Mouse (Mus musculus) spleen, postnatal 10 days (tissue): ENCODE results near the gene Cfap45.

Source experiments
- DNase-seq, 2 experiments: peaks; one replicate each; pipeline ENCODE4 v3.0.0; 2021 to 2022; ENCODE audit warnings: low spot score in 2 of 2

The Cfap45 gene

DNA sequence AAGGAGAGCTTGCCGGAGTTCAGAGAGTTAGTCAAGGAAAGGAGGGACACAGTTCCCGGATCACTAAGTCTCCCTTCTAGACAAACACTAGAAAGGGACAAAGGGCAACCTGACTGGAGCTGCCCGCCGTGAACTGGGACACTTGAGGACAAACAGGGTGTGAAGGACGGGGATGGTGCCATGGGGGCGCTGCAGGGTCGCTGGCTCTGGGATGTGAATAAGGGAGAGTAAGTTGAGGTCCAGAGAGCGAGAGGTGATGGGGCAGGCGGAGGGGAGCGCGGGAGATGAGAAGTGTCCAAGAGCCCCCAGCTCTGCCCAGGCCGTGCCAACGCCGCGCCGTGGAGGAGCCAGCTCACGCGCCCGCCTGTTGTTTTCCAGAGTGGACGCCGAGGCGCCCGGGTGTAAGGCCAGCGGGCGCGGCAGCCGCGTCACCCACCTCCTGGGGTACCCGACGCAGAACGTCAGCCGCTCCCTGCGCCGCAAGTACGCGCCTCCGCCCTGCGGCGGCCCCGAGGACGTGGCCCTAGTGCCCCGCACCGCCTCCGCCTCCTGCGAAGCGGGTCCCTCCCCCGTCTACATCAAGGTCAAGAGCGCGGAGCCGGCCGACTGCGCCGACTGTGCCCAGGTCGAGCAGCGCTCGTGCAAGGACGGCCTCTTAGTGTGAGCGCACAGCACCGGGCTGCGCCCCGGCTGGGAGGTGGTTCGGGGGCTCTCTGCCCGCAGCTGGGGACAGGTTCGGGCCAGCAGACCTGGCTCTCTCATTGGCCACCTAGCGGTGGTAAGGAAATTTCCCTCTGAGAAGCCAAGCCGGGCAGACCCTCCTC is 42.3 kb downstream of the Cfap45 start:
- DNase-seq: peak; percentile 49 to 58

DNA sequence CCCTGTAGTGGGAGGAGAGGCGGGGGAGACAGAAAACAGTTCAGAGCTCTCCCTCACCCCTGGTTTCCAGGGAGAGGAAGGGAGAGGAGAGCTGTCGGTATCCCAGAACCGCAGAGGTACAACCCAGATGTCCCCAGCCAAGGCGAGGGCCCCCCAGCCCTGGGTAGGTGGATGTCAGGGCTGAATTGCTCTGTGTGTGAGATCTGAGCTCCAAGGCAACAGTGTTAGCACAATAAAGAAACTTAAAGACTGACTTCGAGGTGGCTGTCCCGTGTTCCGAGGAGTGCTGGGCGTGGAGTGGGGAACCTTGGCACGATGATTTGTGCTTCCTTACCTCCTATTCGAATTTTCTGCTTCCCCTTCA is 42.8 kb downstream of the Cfap45 start:
- DNase-seq: no peak

DNA sequence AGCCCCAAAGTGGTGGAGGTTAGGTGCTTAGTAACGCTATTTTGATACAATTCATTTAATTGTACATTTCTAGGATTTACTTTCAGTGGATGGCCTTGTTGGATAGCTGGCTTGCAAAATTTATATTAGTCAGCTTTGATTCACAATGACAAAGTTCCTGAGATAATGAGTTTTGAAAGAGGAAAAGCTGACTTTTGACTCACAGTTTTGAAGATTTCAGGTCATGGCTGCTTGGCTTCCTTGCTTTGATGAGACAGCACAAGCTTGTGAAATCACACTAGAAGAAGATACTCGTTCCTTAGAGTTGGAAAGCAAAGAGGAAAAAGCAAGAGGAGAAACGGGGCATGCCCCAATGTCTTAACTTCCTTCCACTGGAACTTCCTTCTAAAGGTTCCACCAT is 45.5 kb downstream of the Cfap45 start:
- DNase-seq: no peak

DNA sequence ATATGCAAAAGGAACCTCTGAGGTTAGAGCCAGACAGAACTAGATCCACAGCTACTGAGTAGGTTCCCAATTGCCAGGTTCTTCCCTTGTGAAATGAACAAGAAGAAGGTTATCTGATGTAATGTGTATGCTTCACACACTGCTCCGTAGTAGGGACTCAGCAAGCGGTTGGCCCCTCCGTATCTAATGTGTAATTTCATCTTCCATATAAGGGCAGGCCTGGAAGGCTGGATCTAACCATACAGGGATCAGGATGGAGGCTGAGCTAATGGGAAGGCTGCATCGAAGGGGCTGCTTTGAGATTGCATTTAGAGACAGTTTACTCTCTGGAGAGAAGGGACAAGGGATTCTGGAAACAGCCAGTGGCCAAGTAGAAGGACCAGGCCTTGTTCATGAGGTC is 47.2 kb downstream of the Cfap45 start:
- no peak for DNase-seq

DNA sequence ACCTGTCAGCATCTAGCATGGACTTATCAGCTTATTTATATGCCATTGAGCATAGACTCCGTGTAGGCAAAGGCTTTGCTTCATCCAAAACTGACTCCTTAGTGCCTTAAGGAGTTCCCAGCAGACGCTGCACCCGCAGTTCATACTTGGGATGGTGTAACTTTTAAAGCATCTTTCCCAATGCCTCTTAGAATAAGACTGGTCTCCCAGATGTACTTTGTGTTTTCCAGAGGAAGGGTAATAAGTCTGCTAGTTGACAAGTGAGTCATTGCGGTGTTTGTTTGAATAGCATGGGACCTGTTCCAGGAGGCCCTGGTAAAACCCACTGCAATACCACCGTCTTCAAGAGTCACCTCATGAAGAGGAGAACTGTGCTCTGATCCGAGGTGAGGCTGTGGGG is 59.5 kb downstream of the Cfap45 start:
- no peak for DNase-seq

DNA sequence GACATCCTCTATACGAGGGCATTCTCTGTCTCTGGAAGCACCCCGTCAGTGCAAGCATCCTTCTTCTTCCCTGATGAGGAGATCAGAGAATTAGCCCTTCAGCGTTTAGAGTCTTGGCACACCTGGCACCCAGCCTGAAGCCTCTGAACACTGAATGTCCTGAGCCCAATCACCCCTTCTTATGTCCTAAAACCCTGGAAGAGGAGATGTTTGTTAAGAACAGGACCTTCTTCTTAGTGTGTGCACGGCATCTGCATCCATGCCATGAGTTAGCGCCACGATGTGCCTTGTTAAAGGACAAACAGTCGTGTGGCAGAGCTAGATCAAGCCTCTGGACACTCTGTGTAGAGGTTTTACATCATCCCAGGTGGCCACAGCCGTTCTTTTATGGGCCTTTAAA is 61.8 kb downstream of the Cfap45 start:
- no peak for DNase-seq

DNA sequence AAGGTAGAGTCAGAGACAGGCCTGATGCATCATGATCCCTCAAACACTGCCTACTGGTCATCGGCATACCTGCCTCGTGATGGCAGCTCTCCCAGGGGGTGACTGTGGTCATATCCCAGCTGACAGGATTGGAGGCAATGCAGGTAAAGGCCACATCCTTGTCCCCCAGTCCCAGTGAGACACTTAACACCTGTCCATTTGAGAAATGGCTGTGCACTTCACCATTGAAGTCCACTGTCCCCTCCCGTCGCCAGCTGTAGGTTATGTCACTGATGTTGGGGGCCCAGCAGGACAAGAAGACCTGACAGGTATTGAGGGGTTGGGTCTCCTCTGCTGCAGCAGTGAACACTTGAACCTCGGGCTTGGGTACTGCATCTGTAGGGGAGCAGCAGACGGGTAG is 63.7 kb downstream of the Cfap45 start:
- DNase-seq: no peak

DNA sequence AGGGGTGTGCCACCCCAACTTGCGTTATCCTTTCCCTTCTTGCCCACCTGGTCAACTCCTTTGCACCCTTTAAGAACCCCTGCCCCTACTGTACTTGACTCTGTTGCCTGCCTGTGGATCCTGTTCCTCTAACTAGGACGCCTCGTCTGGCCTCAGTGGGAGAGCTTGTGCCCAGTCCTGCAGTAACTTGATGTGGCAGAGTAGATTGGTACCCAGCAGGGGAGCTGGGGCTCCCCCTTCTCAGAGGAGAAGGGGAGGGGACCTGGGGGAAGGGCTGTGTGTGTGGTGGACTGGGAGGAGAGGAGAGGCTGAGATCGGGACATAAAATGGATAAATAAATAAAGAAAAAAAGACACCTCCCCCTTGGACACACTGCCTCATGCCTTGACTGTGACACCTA is 64.4 kb downstream of the Cfap45 start:
- no peak for DNase-seq

DNA sequence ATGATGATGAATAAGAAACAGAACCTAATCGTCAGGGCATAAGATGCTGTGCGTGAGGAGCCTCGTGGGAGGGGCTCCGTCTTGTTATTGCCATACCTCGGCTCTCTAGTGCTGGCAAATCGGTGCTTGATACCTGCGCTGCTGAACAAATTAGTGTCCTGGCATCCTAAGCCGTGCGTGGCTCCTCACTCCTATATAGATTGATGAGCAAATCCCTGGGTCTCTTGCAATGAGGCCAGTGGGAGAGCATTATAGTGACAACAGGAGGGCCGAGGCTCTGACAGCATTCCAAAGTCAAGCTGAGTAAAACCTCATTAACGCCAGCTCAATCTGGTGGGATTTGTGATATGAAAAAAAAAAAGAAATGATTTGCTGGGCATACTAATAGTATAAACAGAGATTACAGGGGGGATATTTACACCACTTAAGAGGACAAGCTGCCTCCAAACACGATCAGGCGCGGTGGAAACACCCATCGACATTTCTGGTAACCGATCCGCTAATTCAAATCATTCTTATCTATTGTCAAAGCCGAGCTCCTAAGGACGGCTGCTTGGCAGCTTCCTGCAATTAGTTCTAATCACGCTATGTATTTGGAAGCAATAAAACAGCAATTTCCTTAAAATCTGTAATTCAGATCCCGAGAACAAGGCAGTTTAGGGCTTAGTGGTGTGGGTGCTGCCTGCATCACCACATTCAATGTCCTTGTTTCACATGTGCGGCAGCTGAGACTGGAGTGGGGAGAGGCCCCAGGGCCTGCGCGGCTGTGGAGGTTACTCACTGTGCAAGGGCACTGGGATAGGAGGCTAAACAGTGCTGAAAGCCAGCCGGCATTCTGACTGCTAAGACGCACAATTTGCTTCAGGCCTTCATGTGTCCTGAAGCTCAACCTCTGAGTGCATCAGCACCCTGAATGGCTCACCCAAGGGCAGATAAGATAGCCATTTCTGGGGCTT is 65.3 kb downstream of the Cfap45 start:
- DNase-seq: no peak

DNA sequence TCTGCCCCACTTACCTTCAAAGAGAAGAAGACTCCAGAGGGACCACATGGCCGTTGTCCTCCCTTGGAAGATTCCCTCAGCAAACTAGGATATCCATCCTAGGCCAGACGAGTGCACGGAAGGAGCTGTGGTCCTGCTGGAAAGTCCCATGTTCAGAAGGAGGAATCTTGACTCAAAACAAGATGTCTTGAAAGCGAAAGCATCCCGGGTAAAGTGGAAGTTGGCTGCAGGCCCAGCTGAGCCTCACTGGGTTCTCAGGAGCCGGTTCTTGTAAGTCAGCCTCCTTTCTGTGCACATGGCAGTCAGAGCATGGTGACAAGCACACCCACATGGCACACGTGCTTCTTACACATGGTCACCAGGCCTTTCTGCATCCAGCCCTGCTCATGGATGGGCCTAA is 69.8 kb downstream of the Cfap45 start, which contains the start of gene Slamf8:
Slamf8 (minus strand) TSS at position 184 of the 400 bp plus-strand sequence.
- DNase-seq: peak in 1 of 2 experiments; percentile 30

DNA sequence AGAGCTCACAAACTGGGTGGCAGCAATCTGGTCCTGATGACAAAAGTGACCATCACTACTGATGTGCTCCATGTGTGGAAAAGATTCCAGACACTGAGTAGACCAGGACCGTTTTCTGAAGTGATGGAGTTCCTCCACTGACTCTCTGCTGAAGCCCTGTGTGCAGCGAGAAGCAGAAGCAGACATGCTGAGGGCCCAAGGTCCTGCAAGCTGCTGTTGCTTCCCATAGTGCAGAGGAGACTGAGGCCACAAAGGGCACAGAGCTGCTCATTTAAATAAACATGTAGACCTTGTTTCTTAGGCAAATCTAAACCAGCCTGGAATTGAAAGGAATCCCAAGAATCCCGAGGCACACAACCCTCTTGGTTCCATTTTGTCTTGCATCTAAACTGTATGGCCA is 72.7 kb downstream of the Cfap45 start:
- no peak for DNase-seq

DNA sequence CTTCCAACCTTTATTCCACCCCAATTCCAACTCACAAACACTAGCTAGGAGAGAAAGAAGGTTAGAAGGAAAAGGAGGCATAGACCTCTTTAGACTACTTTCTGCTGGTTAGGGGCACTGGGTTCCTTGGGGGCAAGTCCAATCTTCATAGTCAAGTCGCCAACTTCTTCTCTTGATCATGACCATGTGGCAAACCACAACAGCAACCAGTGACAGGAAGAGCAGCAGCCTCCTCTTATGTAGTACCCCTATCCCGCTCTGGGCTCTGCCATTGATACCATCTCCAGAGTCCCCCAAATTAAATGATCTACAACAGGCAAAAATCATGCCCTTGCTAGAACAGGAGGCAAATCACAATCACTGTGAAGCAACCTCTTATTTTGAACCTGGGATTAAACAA is 73.4 kb downstream of the Cfap45 start:
- DNase-seq: no peak

DNA sequence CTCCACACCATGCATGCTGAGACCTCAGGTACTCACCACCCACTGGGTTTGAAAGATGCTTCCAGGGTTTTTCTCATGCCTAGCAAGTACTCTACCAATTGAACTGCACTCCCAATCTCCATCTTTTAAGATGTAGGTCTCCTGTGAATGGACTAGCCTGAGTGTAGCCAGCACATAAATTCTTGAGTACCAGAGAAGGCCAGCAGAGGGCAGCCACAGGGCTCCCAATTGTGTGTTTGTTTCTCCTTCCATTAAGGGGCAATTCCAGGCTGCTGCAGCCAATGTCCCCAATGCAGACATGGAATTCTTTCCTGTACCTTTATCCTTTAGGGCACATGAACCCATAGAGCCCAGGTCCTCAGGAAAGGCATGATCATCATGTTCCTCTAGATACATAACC is 73.9 kb downstream of the Cfap45 start:
- peak in 1 of 2 experiments; percentile 38 for DNase-seq
